Mouse (Mus musculus): Measurements from ENCODE around the gene Zdhhc21. TPM values are rescaled to one million over a fixed set of nuclear protein-coding genes. Genes with fewer than 3 reads are reported as not detected.
A peak's percentile ranks its signal among the peaks of the same experiment; 100 is the strongest.

The Zdhhc21 gene
- polyA plus RNA-seq, 1 experiment from 2014 or later = 20.2 TPM

DNA sequence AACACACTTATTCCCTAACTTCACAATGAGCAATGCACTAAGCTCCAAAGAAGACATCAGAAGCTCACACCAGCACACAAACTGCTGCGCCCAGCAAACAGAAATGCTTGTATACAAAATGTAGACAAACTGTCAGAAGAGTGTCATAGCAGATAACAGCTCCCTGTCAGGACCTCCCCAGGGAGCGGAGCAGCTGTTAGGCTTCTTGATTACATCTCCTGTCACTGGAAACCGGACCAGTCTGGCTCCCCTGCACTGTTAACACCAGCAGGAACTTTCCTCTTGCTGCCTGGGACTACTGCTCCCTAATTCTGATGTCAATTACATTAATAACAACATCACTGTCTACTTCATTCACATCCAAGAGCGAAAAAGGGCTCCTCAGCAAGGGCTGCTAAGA is 44.5 kb downstream of the Zdhhc21 start:
- Histone ChIP-seq H3K9ac (no peak overlapping the region), H3K4me1 (peaks cover 5% of the 10 kb centered on the region), H3K4me3 (no peak overlapping the region), H3K9me3 (replicated peaks) (no peaks in the 10 kb centered on the region), H3K36me3 (no peaks in the 10 kb centered on the region), H3K4me2 (replicated peaks) (no peak overlapping the region), H3K27ac (no peak overlapping the region), H3K27me3 (no peaks in the 10 kb centered on the region)
- WGBS = 61% methylated on average over 4 of the region's 4 CpGs
- peak; percentile 87 for ATAC-seq (ENCODE audit: low FRiP score)

GRCm38 (mm10) chr4:82813356-82813755 is 46.4 kb downstream of the Zdhhc21 start:
- Histone ChIP-seq H3K36me3 (no peaks in the 10 kb centered on the region), H3K4me3 (no peak overlapping the region), H3K9me3 (replicated peaks) (no peaks in the 10 kb centered on the region), H3K4me1 (peaks cover 5% of the 10 kb centered on the region), H3K27ac (no peak overlapping the region), H3K9ac (no peak overlapping the region), H3K27me3 (no peaks in the 10 kb centered on the region), H3K4me2 (replicated peaks) (no peak overlapping the region)
- WGBS = 75% methylated on average over 6 of the region's 6 CpGs
- no peak for ATAC-seq (ENCODE audit: low FRiP score)

- H3K4me2 ChIP-seq (replicated peaks) = no peak overlapping the region
- H3K4me1 ChIP-seq = peaks cover 7% of the 10 kb centered on the region
- H3K27me3 ChIP-seq = no peaks in the 10 kb centered on the region
- no peak overlapping the region for H3K9ac ChIP-seq
- H3K9me3 ChIP-seq (replicated peaks) = no peaks in the 10 kb centered on the region
- no peak overlapping the region for H3K27ac ChIP-seq
- WGBS = 83% methylated on average over 10 of the region's 10 CpGs
- H3K36me3 ChIP-seq = no peaks in the 10 kb centered on the region
- H3K4me3 ChIP-seq = no peak overlapping the region
- ATAC-seq (ENCODE audit: low FRiP score) = no peak
These were observed 51.9 kb downstream of the Zdhhc21 start for GRCm38 (mm10) chr4:82807811-82808210.

GRCm38 (mm10) chr4:82806176-82806757 is 53.5 kb downstream of the Zdhhc21 start:
- Histone ChIP-seq H3K9ac (no peak overlapping the region), H3K4me1 (peaks cover 7% of the 10 kb centered on the region), H3K4me3 (no peak overlapping the region), H3K36me3 (no peaks in the 10 kb centered on the region), H3K27me3 (no peaks in the 10 kb centered on the region), H3K9me3 (replicated peaks) (no peaks in the 10 kb centered on the region), H3K27ac (no peak overlapping the region; the same call in 1 of the 2 replicates), H3K4me2 (replicated peaks) (no peak overlapping the region)
- 0 out of 2 replicates have a peak, but pooled peaks have one; percentile 32 for ATAC-seq (ENCODE audit: low FRiP score)
- WGBS = 55% methylated on average over 10 of the region's 10 CpGs

DNA sequence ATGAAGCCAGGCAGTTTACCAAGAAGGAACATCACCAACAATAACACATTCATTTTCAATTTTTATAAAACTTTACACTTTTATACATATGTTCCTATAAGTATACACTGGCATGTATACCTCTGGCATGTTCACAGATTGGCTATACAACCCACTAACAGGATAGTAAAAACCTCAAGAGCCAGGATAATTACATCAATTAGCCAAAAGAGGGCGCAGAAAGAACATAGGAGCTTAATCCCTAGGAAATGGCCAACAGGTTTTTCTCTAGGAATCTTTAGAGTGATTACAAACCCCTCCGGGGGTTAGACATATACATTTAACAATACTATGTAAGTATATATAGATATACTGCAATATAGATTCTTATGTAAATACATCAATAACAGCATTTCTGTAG is 55.7 kb downstream of the Zdhhc21 start:
- Histone ChIP-seq H3K4me1 (peaks cover 7% of the 10 kb centered on the region), H3K9ac (no peak overlapping the region), H3K4me2 (replicated peaks) (no peak overlapping the region), H3K4me3 (no peak overlapping the region), H3K27me3 (no peaks in the 10 kb centered on the region), H3K9me3 (replicated peaks) (no peaks in the 10 kb centered on the region), H3K36me3 (no peaks in the 10 kb centered on the region), H3K27ac (no peak overlapping the region)
- WGBS = 55% methylated on average over 2 of the region's 2 CpGs
- no peak for ATAC-seq (ENCODE audit: low FRiP score)

- Histone ChIP-seq H3K9ac (no peak overlapping the region), H3K4me1 (no peaks in the 10 kb centered on the region), H3K9me3 (replicated peaks) (no peaks in the 10 kb centered on the region), H3K27me3 (no peaks in the 10 kb centered on the region), H3K4me2 (replicated peaks) (no peak overlapping the region), H3K27ac (no peak overlapping the region), H3K4me3 (no peak overlapping the region), H3K36me3 (no peaks in the 10 kb centered on the region)
- no peak for ATAC-seq (ENCODE audit: low FRiP score)
- WGBS = 88% methylated on average over 6 of the region's 6 CpGs
These were observed 66.2 kb downstream of the Zdhhc21 start for GRCm38 (mm10) chr4:82793608-82794007.

GRCm38 (mm10) chr4:82792906-82793580 is 66.7 kb downstream of the Zdhhc21 start:
- no peaks in the 10 kb centered on the region for H3K36me3 ChIP-seq
- ATAC-seq (ENCODE audit: low FRiP score) = no peak
- no peak overlapping the region for H3K4me3 ChIP-seq
- H3K4me2 ChIP-seq (replicated peaks) = no peak overlapping the region
- H3K4me1 ChIP-seq = no peaks in the 10 kb centered on the region
- H3K27ac ChIP-seq = no peak overlapping the region
- WGBS = 68% methylated on average over 5 of the region's 5 CpGs
- H3K9me3 ChIP-seq (replicated peaks) = no peaks in the 10 kb centered on the region
- H3K9ac ChIP-seq = no peak overlapping the region
- no peaks in the 10 kb centered on the region for H3K27me3 ChIP-seq

GRCm38 (mm10) chr4:82765513-82766216 is 94.1 kb downstream of the Zdhhc21 start:
- no peak overlapping the region for H3K4me2 ChIP-seq (replicated peaks)
- H3K9ac ChIP-seq = no peak overlapping the region
- H3K4me3 ChIP-seq = no peak overlapping the region
- peak overlapping the region; percentile 64 for H3K27ac ChIP-seq
- no peaks in the 10 kb centered on the region for H3K36me3 ChIP-seq
- peak; percentile 79 for ATAC-seq (ENCODE audit: low FRiP score)
- no peaks in the 10 kb centered on the region for H3K27me3 ChIP-seq
- no peaks in the 10 kb centered on the region for H3K9me3 ChIP-seq (replicated peaks)
- 61% methylated on average over 11 of the region's 11 CpGs for WGBS
- peaks cover 18% of the 10 kb centered on the region for H3K4me1 ChIP-seq

GRCm38 (mm10) chr4:82763586-82763985 is 96.2 kb downstream of the Zdhhc21 start:
- no peak for ATAC-seq (ENCODE audit: low FRiP score)
- no peak overlapping the region for H3K4me2 ChIP-seq (replicated peaks)
- H3K27ac ChIP-seq = 0 out of 2 replicates have a peak overlapping the region, but pooled peaks have one; percentile 8
- no peak overlapping the region for H3K4me3 ChIP-seq
- H3K9ac ChIP-seq = no peak overlapping the region
- 34% methylated on average over 5 of the region's 5 CpGs for WGBS
- no peaks in the 10 kb centered on the region for H3K27me3 ChIP-seq
- peaks cover 18% of the 10 kb centered on the region for H3K4me1 ChIP-seq
- no peaks in the 10 kb centered on the region for H3K36me3 ChIP-seq
- H3K9me3 ChIP-seq (replicated peaks) = no peaks in the 10 kb centered on the region

- Histone ChIP-seq H3K36me3 (no peaks in the 10 kb centered on the region), H3K27me3 (no peaks in the 10 kb centered on the region), H3K9me3 (replicated peaks) (no peaks in the 10 kb centered on the region), H3K9ac (no peak overlapping the region), H3K27ac (peak overlapping the region; percentile 62; the same call in 1 of the 2 replicates), H3K4me3 (no peak overlapping the region), H3K4me1 (peaks cover 18% of the 10 kb centered on the region), H3K4me2 (replicated peaks) (peak overlapping the region; percentile 21; the same call in 1 of the 2 replicates)
- 9% methylated on average over 10 of the region's 10 CpGs for WGBS
- no peak for ATAC-seq (ENCODE audit: low FRiP score)
These were observed 97.2 kb downstream of the Zdhhc21 start for GRCm38 (mm10) chr4:82762430-82763119.

GRCm38 (mm10) chr4:82756295-82756626 is 103.5 kb downstream of the Zdhhc21 start:
- no peak for ATAC-seq (ENCODE audit: low FRiP score)
- WGBS = 2% methylated on average over 3 of the region's 3 CpGs
- Histone ChIP-seq H3K9ac (no peak overlapping the region), H3K9me3 (replicated peaks) (no peaks in the 10 kb centered on the region), H3K36me3 (no peaks in the 10 kb centered on the region), H3K4me1 (peaks cover 16% of the 10 kb centered on the region), H3K4me2 (replicated peaks) (no peak overlapping the region), H3K27ac (peak overlapping the region; percentile 67), H3K4me3 (no peak overlapping the region), H3K27me3 (no peaks in the 10 kb centered on the region)

DNA sequence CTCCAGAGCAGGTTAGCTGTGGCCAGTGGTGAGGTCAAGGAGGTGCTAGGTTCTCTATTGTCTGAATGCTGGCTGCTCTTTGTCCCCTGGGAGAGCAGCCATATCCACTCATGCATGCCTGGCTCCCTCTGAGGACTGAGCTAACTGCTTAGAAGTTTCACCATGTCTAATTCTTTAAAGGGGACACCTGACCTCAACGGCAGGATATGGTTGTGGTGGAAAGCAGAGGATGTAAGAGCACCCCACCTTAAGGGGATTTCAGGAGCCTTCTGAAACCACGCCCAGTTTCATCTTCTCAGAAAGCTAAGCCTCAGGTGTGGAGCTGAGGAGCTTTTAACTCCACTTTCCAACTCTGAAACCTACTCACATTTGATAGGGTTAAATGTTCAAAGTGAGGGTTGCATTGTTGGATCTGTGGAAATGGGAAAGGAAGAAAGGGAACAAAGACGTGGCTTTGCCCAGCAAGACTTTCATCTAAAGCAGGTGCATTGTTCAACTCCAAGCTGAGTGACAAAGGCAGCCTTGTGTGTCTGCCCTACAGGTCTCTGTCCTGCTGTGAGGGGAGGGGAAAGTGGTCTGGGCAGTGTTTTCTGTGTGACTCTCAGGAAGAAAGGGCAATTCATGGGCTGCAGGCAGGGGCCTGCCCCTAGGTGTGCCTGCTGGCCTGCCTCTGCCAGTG is 104.0 kb downstream of the Zdhhc21 start:
- H3K36me3 ChIP-seq = no peaks in the 10 kb centered on the region
- H3K27ac ChIP-seq = peak overlapping the region; percentile 67
- no peaks in the 10 kb centered on the region for H3K9me3 ChIP-seq (replicated peaks)
- WGBS = 17% methylated on average over 3 of the region's 3 CpGs
- H3K9ac ChIP-seq = no peak overlapping the region
- no peaks in the 10 kb centered on the region for H3K27me3 ChIP-seq
- H3K4me3 ChIP-seq = no peak overlapping the region
- peaks cover 16% of the 10 kb centered on the region for H3K4me1 ChIP-seq
- ATAC-seq (ENCODE audit: low FRiP score) = peak; percentile 52; the same call in 1 of the 2 replicates
- H3K4me2 ChIP-seq (replicated peaks) = no peak overlapping the region

Data from hindbrain, embryonic 12.5 days (tissue).